Mouse (Mus musculus) sigmoid colon, adult 10 weeks (tissue): Measurements from ENCODE around the gene Ccdc69. TPM values are rescaled to one million over a fixed set of nuclear protein-coding genes. Genes with fewer than 3 reads are reported as not detected.

Source experiments
- polyA plus RNA-seq: library from polyadenylated mRNA; stranded (reverse); fragments of 350-450 nt; fragmentation: Illumina TruSeq; extraction: RNeasy Lipid Tissue Mini Kit (QIAGEN cat#74804); gene quantifications from one replicate; pipeline ENCODE4 v1.2.3, GENCODE M21; 2014; ENCODE audit warnings: low read depth, low replicate concordance

The Ccdc69 gene
- polyA plus RNA-seq, result 2.6 TPM

DNA sequence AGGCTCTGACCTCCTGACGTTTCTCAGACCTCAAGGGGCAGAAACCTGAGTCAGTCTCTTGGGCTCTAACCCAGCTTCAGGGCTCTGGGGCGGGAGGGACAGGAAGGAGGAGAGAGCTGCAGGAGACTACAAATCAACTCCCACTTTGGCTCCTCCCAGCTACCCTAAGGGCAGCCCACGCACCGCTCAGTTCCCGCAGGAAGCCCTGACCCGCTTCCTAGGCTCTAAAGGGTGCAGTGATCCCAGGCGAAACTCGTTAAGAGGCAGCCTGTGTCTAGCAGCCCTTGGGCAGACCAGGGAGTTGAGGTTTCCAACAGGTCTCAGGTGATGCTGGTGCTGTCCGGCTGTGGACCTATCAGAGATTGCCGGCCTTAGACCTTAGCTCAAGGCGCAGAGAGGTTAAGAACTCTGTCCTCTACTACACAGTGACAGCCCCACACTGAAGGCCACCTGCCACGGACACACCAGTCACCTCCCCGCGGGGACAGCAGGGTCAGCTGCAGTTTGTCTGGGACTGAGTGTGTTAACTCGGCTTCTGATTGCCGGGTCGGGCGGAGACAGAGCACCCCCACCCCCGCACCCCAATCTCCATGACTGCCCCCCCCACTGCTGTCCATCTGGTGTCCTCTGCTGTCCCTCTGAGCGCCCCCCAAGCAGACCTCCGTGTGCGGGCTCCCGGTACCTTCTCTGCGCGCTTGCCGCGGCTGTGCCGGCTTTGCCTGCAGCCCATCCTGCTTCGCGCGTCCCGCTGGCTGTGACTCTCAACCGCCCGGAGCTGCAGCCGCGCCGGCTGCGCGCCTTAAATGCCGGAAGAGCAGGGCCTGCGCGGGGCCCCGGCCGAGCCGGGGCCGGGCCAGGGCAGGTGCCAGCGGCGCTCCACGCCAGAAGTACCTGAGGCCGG is at the start of gene Ccdc69:
Gene Ccdc69 (minus strand): TSS at position 801 of the 901 bp plus-strand sequence.

DNA sequence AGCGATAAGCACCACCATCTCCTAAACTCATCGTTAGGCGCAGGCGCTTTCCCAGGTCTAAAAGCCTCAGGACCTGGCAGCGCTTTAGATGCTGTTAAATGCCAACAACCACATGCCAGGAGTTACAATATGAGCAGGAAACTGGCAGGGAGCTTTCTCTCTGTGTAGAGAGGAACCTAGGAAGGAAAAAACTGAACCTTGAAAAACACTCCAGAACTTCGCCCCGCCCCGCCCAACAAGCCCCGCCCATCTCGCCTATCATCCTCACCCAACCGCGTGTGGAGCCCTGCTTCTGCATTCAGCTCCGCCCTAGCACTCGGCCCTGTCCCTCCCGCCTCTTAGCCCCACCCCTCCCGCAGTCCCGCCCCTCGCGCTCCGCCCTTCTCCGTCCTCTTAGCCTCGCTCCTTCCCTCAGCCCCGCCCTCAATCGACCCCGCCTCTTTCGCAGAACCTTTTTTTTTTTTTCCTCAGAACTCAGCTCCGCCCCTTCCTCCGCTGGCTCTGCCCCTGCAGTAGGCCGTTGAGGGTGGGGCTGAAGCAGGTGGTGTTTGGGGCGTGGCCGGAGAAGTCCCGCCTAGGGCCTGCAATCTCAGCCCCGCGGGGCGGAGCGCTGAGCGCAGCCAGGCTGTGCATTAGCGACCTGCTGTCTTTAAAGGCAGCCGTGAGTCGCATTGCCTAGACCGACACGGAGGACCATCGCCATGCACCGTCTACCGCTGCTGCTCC is 19.7 kb upstream of the Ccdc69 start, which contains the start of gene Gm2a:
Gene Gm2a (plus strand): TSS at position 653 of the 726 bp plus-strand sequence.

DNA sequence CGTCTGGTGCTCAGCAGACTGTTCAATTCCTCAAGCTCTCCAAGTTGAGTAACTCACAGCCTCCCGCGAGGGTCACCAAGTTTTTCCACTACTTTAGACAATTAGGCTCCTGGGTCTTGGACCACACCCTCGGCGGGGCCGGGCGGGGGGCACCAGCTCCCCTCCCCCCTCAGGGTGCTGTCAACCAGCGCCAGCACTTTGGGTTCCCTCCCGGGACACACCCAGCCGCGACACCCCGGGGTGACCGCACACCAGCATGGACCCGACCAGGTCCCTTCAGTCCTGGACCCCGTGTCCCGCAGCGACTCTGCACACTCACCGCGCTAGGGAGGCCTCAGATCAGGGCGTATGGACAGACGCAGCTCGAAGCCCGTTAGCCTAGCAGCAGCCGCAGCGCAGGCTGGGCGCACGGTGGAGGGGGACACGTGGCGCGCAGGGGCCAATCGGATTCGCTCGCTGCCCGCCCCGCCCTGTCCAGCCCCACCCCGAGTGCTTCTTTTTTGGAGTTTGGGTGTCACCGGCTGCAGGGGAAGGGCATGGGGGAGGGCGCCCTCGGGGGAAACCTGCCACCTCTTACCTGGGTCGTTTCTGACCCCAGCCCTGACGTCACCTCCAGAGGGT is 44.8 kb downstream of the Ccdc69 start, which contains the start of gene Anxa6:
Gene Anxa6 (minus strand): TSS at position 406 of the 621 bp plus-strand sequence.

Other genes starting within 250 kb of the Ccdc69 start
- gene Lyrm7, start 217.2 kb downstream of the Ccdc69 start, polyA plus RNA-seq, result 23.3 TPM
- 437 TPM for gene Hint1, start 211.7 kb downstream of the Ccdc69 start, polyA plus RNA-seq
- 23.6 TPM for gene Gpx3, start 175.7 kb downstream of the Ccdc69 start, polyA plus RNA-seq
- gene Tnip1, start 115.2 kb downstream of the Ccdc69 start, polyA plus RNA-seq, result 5.0 TPM
- gene Anxa6, start 44.7 kb downstream of the Ccdc69 start, polyA plus RNA-seq, result 5.7 TPM
- gene Gm2a, start 20.0 kb upstream of the Ccdc69 start, polyA plus RNA-seq, result 16.9 TPM
- gene Slc36a3, start 73.6 kb upstream of the Ccdc69 start, polyA plus RNA-seq, result not detected
- 1.2 TPM for gene Slc36a2, start 106.9 kb upstream of the Ccdc69 start, polyA plus RNA-seq
- 17.9 TPM for gene Slc36a1, start 126.2 kb upstream of the Ccdc69 start, polyA plus RNA-seq